Mouse (Mus musculus): ENCODE measurements around the gene Btn1a1. TPM values are rescaled to one million over a fixed set of nuclear protein-coding genes. Genes with fewer than 3 reads are reported as not detected.

Gene Btn1a1
- polyA plus RNA-seq (2014; fragmentation: Nextera tagmentation; extraction: Ambion mirVana) = 0.16 TPM in 1 of 2 replicates, not detected in the other

- Histone ChIP-seq H3K9me3 (ENCODE audit: control insufficient read depth, low read length) (no peaks in the 10 kb centered on the region), H3K9ac (ENCODE audit: low read length) (peak within 1 kb of the TSS; percentile 39), H3K4me1 (ENCODE audit: control insufficient read depth, insufficient read depth, low read length) (peaks cover 9% of the 10 kb centered on the region; the same call in 1 of the 2 replicates), H3K36me3 (ENCODE audit: control insufficient read depth, insufficient read depth, low read length) (no peaks in the 10 kb centered on the region), H3K4me2 (ENCODE audit: low read depth) (peak within 1 kb of the TSS; percentile 54), H3K27me3 (ENCODE audit: control insufficient read depth, insufficient read depth, low read length) (no peaks in the 10 kb centered on the region; the same call in 1 of the 2 replicates), H3K27ac (ENCODE audit: low read depth, low read length) (no peak within 1 kb of the TSS), H3K4me3 (ENCODE audit: low read depth, low read length) (peak within 1 kb of the TSS; percentile 51)
- ATAC-seq (ENCODE audit: insufficient read depth, low FRiP score, low TSS enrichment) (no peak), DNase-seq (ENCODE audit: low spot score) (no peak)
- under 1% methylated on average over 7 of the region's 7 CpGs for WGBS
Observed at GRCm38 (mm10) chr13:23465600-23466109, at the start of gene Btn1a1. TSS of gene Btn1a1 (minus strand) at chr13:23465901.

DNA sequence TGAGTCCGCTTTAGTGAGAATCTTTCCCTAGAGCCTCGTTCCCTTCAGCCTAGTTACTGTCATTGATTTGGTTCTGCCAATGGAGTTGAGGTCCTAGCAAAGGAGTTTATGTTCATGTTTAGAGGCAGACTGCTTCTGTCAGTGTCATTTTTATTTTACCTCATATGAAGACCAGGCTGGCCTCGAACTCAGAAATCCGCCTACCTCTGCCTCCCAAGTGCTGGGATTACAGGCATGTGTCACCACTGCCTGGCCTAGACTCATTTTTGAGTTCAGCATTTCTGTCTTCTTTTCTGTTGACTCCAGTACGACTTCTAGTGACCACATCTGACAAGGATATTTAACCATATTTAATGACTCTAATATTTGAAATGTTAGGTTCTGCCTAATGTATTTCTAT lies 49.6 kb upstream of the Btn1a1 start:
- ATAC-seq (ENCODE audit: insufficient read depth, low FRiP score, low TSS enrichment) = no peak
- H3K4me1 ChIP-seq (ENCODE audit: control insufficient read depth, insufficient read depth, low read length) = no peaks in the 10 kb centered on the region
- H3K4me2 ChIP-seq (ENCODE audit: low read depth) = no peak overlapping the region
- WGBS = 80% methylated on average over 5 of the region's 5 CpGs
- no peaks in the 10 kb centered on the region for H3K9me3 ChIP-seq (ENCODE audit: control insufficient read depth, low read length)
- H3K36me3 ChIP-seq (ENCODE audit: control insufficient read depth, insufficient read depth, low read length) = no peaks in the 10 kb centered on the region
- no peak overlapping the region for H3K4me3 ChIP-seq (ENCODE audit: low read depth, low read length)
- DNase-seq (ENCODE audit: low spot score) = peak; percentile 11
- no peak overlapping the region for H3K27ac ChIP-seq (ENCODE audit: low read depth, low read length)
- H3K27me3 ChIP-seq (ENCODE audit: control insufficient read depth, insufficient read depth, low read length) = no peaks in the 10 kb centered on the region
- H3K9ac ChIP-seq (ENCODE audit: low read length) = no peak overlapping the region

DNA sequence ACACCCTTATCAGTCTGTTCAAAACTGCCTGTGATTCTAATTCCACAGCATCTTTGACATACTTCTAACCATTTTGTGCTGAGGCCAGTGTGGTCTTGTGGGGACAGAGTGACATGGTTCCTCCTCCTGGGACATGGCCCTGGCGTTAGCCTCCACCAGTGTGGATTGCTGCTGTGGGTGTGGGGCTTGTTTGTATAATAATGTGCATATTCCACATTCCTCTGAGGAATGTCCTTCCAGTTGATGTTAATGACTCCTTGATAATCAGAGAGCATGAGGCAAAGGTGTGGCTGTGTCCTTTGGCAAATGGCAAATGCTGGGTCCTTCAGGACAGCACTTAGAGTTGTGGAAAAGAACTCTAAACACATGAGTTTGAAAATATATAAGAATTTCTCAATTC lies 47.8 kb upstream of the Btn1a1 start:
- Histone ChIP-seq H3K4me3 (ENCODE audit: low read depth, low read length) (no peak overlapping the region), H3K4me2 (ENCODE audit: low read depth) (no peak overlapping the region), H3K27me3 (ENCODE audit: control insufficient read depth, insufficient read depth, low read length) (no peaks in the 10 kb centered on the region), H3K9ac (ENCODE audit: low read length) (no peak overlapping the region), H3K9me3 (ENCODE audit: control insufficient read depth, low read length) (no peaks in the 10 kb centered on the region), H3K36me3 (ENCODE audit: control insufficient read depth, insufficient read depth, low read length) (no peaks in the 10 kb centered on the region), H3K4me1 (ENCODE audit: control insufficient read depth, insufficient read depth, low read length) (no peaks in the 10 kb centered on the region), H3K27ac (ENCODE audit: low read depth, low read length) (no peak overlapping the region)
- ATAC-seq (ENCODE audit: insufficient read depth, low FRiP score, low TSS enrichment) (no peak), DNase-seq (ENCODE audit: low spot score) (no peak)
- WGBS = 94% methylated on average over 1 of the region's 1 CpGs

- Histone ChIP-seq H3K4me2 (ENCODE audit: low read depth) (no peak overlapping the region), H3K36me3 (ENCODE audit: control insufficient read depth, insufficient read depth, low read length) (no peaks in the 10 kb centered on the region), H3K27ac (ENCODE audit: low read depth, low read length) (no peak overlapping the region), H3K4me3 (ENCODE audit: low read depth, low read length) (no peak overlapping the region), H3K27me3 (ENCODE audit: control insufficient read depth, insufficient read depth, low read length) (no peaks in the 10 kb centered on the region), H3K9ac (ENCODE audit: low read length) (no peak overlapping the region), H3K4me1 (ENCODE audit: control insufficient read depth, insufficient read depth, low read length) (0 out of 2 replicates have a peak, but pooled peaks cover 2% of the 10 kb centered on the region), H3K9me3 (ENCODE audit: control insufficient read depth, low read length) (no peaks in the 10 kb centered on the region)
- WGBS = 52% methylated on average over 1 of the region's 1 CpGs
- no peak for ATAC-seq (ENCODE audit: insufficient read depth, low FRiP score, low TSS enrichment)
- DNase-seq (ENCODE audit: low spot score) = peak; percentile 11
Observed at GRCm38 (mm10) chr13:23510127-23510526, 44.4 kb upstream of the Btn1a1 start.

DNA sequence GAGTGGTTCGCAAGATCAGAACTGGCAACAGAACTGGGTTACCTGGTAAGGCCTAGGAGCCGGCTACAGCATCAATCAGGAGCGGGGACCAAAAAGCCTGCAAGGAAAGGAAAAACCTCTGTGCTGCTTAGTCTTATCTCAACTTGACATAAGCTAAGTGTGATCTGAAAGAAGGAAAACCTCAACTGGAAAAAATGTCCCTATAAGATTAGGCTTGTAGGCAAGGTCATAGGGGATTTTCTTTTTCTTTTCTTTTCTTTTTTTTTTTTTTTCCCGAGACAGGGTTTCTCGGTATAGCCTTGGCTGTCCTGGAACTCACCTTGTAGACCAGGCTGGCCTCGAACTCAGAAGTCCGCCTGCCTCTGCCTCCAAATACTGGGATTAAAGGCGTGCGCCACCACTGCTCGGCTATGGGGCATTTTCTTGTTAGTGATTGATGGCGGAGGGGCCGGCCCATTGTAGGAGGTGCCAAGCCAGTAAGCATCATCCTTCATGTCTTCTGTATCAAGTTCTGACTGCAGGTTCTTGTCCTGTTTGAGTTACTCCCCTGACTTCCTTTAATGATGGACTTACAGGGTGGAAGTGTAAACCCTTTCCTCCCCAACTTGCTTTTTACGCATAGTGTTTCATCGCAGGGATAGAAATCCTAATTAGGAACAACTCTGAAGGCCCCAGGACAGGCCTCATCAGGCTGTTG lies 41.3 kb upstream of the Btn1a1 start:
- 13% methylated on average over 14 of the region's 14 CpGs for WGBS
- no peak overlapping the region for H3K9ac ChIP-seq (ENCODE audit: low read length)
- H3K4me3 ChIP-seq (ENCODE audit: low read depth, low read length) = 0 out of 2 replicates have a peak overlapping the region, but pooled peaks have one; percentile 13
- H3K36me3 ChIP-seq (ENCODE audit: control insufficient read depth, insufficient read depth, low read length) = no peaks in the 10 kb centered on the region
- no peaks in the 10 kb centered on the region for H3K27me3 ChIP-seq (ENCODE audit: control insufficient read depth, insufficient read depth, low read length)
- peak overlapping the region; percentile 14 for H3K4me2 ChIP-seq (ENCODE audit: low read depth)
- no peak overlapping the region for H3K27ac ChIP-seq (ENCODE audit: low read depth, low read length)
- no peaks in the 10 kb centered on the region for H3K9me3 ChIP-seq (ENCODE audit: control insufficient read depth, low read length)
- ATAC-seq (ENCODE audit: insufficient read depth, low FRiP score, low TSS enrichment) (no peak), DNase-seq (ENCODE audit: low spot score) (peak; percentile 55)
- H3K4me1 ChIP-seq (ENCODE audit: control insufficient read depth, insufficient read depth, low read length) = 0 out of 2 replicates have a peak, but pooled peaks cover 2% of the 10 kb centered on the region

- H3K27ac ChIP-seq (ENCODE audit: low read depth, low read length) = no peak overlapping the region
- 1% methylated on average over 13 of the region's 13 CpGs for WGBS
- H3K4me3 ChIP-seq (ENCODE audit: low read depth, low read length) = peak overlapping the region; percentile 33
- no peaks in the 10 kb centered on the region for H3K27me3 ChIP-seq (ENCODE audit: control insufficient read depth, insufficient read depth, low read length)
- no peaks in the 10 kb centered on the region for H3K36me3 ChIP-seq (ENCODE audit: control insufficient read depth, insufficient read depth, low read length)
- ATAC-seq (ENCODE audit: insufficient read depth, low FRiP score, low TSS enrichment) (no peak), DNase-seq (ENCODE audit: low spot score) (peak; percentile 74)
- peak overlapping the region; percentile 57 for H3K4me2 ChIP-seq (ENCODE audit: low read depth)
- H3K9me3 ChIP-seq (ENCODE audit: control insufficient read depth, low read length) = no peaks in the 10 kb centered on the region
- no peak overlapping the region for H3K9ac ChIP-seq (ENCODE audit: low read length)
- 0 out of 2 replicates have a peak, but pooled peaks cover 2% of the 10 kb centered on the region for H3K4me1 ChIP-seq (ENCODE audit: control insufficient read depth, insufficient read depth, low read length)
Observed at GRCm38 (mm10) chr13:23506351-23506750, 40.6 kb upstream of the Btn1a1 start.

DNA sequence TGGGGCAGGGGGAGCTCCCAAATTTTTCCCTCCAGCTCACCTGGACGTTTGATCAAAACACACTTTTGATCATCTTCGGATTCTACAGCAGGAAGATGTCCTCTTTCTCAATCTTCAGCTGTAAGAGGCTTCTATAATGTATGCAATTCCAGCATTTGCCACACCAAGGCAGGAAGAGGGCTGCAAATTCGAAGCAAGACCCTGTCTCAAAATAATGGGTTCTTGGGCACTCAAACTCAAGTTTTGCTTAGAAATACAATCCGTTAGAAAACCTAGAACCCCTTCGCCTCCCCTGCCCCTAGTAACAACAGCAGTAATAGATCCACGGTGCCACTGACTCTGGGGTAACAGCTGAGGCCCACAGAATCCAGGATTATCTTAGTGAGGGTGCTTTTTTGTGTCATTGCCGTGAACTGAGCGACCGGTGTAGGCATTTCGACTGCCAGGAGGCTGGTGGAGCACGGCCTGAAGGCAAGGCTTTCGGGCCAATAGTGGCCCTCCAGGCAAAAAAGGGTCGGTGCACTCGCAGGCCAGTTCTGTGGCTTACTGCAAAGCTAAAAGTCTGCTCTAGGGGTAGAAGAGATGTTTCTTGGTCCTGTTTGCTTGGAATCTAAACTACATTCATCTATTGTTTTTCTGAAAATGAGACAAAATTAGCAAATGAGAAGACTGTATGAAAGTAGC lies 40.1 kb upstream of the Btn1a1 start:
- peak; percentile 43 for DNase-seq (ENCODE audit: low spot score)
- H3K4me1 ChIP-seq (ENCODE audit: control insufficient read depth, insufficient read depth, low read length) = peaks cover 5% of the 10 kb centered on the region; the same call in 1 of the 2 replicates
- 2% methylated on average over 14 of the region's 14 CpGs for WGBS

DNA sequence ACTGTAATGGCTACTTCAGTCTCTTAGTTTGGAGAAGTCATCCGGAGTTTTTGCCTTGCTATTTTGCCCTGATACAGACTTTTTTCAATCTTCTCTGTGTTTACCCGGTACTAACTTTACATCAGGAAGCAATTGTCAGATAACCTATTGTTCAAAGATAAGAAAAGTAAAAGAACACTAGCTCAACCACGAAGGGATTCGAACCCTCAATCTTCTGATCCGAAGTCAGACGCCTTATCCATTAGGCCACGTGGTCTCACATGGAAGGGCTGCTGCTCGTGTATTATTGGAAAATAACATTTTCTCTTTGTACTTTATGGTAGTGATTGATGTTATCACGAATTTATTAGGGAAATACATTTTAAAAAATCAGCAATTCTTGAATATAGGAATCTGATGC lies 38.1 kb upstream of the Btn1a1 start:
- ATAC-seq (ENCODE audit: insufficient read depth, low FRiP score, low TSS enrichment) (no peak), DNase-seq (ENCODE audit: low spot score) (peak; percentile 35)
- Histone ChIP-seq H3K4me1 (ENCODE audit: control insufficient read depth, insufficient read depth, low read length) (peaks cover 5% of the 10 kb centered on the region; the same call in 1 of the 2 replicates), H3K9ac (ENCODE audit: low read length) (no peak overlapping the region), H3K9me3 (ENCODE audit: control insufficient read depth, low read length) (no peaks in the 10 kb centered on the region), H3K36me3 (ENCODE audit: control insufficient read depth, insufficient read depth, low read length) (no peaks in the 10 kb centered on the region), H3K27me3 (ENCODE audit: control insufficient read depth, insufficient read depth, low read length) (no peaks in the 10 kb centered on the region), H3K4me2 (ENCODE audit: low read depth) (peak overlapping the region; percentile 20), H3K4me3 (ENCODE audit: low read depth, low read length) (no peak overlapping the region), H3K27ac (ENCODE audit: low read depth, low read length) (no peak overlapping the region)
- under 1% methylated on average over 9 of the region's 9 CpGs for WGBS

More for the DNA sequence above, 40.1 kb upstream of the Btn1a1 start:
- Histone ChIP-seq H3K4me3 (ENCODE audit: low read depth, low read length) (peak overlapping the region; percentile 33), H3K36me3 (ENCODE audit: control insufficient read depth, insufficient read depth, low read length) (no peaks in the 10 kb centered on the region), H3K9ac (ENCODE audit: low read length) (peak overlapping the region; percentile 53), H3K27me3 (ENCODE audit: control insufficient read depth, insufficient read depth, low read length) (no peaks in the 10 kb centered on the region), H3K27ac (ENCODE audit: low read depth, low read length) (0 out of 2 replicates have a peak overlapping the region, but pooled peaks have one; percentile 20), H3K9me3 (ENCODE audit: control insufficient read depth, low read length) (no peaks in the 10 kb centered on the region), H3K4me2 (ENCODE audit: low read depth) (peak overlapping the region; percentile 57)
- peak; percentile 32; the same call in 1 of the 2 replicates for ATAC-seq (ENCODE audit: insufficient read depth, low FRiP score, low TSS enrichment)
